Mouse (Mus musculus) urinary bladder, postnatal 4 days (tissue): Measurements from ENCODE around the gene Nid1.

Experiments used
- DNase-seq, 2 experiments: peaks; one replicate each; pipeline ENCODE4 v3.0.0; 2021 to 2022; ENCODE audit warnings: low spot score in 2 of 2

Gene Nid1

DNA sequence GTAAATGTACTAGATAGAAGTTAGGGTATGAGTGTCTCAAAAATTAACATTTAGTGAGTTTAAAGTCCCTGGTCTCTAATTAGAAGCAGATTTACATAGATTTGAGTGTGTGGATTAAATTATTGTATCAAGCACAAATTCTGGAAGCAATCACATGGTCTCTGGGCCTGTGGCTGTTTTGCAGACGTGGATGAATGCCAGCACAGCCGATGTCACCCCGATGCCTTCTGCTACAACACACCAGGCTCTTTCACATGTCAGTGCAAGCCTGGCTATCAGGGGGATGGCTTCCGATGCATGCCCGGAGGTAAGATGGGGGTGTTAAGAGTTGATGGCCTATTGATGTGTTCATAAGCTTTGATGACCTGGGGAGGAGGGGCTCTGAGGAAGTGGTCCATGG, 52.5 kb downstream of the Nid1 start:
- no peak for DNase-seq

DNA sequence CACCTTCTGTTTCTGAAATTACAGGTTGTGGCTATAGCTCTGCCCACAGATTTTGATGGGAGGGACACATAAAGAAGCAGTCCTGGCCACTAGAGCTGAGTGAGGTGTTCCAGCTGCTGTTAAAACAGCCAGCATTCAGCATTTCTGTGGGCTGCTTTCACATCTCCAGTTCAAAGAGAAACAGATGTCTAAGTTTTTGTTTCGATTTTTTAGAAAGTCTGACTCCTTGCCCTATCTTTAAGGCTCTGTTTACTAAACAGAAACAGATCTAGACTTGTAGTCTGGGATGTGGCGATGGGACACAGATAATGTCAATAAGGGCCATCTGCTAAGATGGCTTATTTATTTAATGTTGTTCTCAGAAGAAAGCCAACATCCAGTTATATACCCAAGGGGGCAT, 54.8 kb downstream of the Nid1 start:
- DNase-seq: no peak

DNA sequence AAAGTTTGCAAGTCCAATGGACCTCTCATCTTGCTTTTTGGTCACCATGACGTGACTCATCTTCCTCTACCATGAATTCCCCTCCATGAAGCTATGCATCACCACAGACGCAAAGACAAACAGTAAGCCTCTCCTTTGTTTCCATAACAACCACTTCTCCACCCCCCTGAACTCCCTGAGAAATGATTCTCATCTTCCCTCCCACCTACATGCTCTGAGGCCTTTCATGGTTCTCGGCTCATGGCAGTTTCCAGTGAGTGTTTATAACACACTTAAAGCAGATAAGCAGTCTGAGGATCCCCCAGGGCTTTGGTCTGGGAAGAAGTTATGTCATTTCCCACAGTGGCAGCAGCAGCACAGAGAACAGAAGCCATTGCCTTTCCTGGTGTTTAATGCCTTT, 56.2 kb downstream of the Nid1 start:
- DNase-seq: no peak

DNA sequence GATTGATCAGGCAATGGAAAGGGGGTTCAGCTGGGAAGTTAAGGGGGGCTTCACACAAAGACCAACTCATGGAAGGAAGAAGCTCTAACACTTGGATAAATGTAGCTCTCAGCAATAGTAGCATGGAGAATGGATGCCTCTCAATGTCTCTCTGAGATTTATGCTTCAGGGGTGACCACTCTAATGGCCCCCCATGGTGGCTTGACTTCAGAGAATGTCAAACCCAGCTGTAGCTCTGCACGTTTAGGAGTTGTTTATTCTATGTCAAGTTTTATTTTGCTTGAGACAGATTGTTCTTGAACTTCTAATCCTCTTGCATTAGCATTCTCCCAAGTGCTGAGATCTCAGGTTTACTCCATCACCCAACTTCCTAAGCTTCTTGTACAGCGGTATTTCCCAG, 60.7 kb downstream of the Nid1 start:
- DNase-seq: no peak

DNA sequence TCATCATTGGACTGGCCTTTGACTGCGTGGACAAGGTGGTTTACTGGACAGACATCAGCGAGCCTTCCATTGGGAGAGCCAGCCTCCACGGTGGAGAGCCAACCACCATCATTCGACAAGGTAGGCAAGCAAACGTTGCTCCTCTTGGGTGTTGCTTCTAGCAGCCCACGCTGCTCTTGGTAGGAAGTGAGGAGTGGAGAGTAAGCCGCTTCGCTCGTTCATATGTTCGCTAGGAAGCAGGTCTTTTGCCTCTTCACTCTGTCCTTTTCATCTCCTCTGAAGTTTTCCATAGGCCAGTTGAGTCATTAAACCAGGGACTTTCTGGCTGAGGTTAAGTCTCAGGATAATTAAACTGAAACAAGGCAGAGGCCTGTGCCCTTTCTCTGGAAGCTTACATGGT, 65.1 kb downstream of the Nid1 start:
- no peak for DNase-seq

DNA sequence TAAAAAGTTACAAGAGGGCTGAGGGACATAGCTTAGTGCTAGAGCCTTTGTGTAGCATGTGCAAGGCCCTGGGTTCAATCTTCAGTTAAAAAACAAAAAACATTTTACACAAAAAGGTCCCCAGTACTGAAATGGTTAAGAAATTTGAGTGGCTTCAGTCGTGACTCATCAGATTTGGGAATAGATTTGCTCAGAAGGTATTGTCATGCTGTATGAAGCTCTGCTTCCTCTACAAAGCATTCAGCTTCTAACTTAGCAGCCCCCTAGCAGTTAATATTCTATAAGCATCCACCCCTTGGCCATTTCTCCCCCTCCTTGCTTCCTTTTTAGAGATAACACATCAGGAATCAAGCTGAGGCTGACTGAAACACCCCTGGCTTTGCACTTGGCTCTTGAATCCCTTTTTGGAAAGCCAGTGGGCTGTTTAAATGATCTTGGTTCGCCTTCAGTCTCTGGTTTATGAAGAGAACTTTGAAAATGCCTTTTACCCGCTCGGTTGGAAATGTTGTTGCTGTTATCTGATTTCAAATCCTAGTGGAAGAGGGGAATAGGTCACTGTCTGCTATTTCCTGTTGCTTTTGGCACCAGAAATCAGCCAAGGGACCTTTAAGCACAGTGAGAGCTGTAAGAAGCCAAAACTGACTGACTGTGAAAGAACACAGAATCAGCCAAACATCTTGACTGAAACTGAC, 66.5 kb downstream of the Nid1 start:
- no peak for DNase-seq

DNA sequence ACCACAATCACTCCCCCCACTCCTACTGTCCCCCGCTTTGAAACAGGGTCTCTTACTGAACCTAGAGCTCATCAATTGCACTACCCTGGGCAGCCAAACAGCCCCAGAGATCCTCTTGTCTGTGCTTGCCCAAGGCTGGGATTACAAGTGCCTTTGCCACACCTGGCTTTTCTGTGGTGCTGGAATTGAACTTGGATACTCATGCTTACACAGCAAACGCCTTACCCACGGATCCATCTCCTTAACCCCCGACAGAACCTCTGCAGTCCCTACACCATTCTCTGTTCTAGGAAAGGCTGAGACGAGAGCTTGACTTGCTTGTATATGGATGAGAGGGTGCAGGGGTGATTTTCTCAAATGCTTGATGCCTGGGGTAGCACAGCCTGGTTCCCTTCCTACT, 67.7 kb downstream of the Nid1 start:
- no peak for DNase-seq

DNA sequence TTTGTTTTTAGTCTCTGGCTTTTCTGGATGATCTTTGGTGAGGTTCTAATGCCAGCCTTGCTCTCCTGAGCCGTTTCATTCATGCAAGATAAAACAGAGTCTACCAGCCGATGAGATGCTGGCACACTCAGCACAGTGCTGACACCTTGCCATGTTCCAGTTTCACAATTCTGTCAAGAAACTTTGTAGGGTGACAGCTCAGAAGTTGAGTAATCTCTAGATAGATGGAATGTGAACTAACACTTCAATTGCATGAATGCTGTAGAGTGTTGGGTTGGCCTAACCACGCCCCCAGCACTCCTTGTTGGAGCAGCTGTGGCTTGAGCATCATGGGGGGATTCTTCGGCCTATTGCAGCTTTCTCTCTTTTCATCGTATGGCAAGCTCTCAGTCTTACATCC, 69.2 kb downstream of the Nid1 start:
- DNase-seq: no peak

DNA sequence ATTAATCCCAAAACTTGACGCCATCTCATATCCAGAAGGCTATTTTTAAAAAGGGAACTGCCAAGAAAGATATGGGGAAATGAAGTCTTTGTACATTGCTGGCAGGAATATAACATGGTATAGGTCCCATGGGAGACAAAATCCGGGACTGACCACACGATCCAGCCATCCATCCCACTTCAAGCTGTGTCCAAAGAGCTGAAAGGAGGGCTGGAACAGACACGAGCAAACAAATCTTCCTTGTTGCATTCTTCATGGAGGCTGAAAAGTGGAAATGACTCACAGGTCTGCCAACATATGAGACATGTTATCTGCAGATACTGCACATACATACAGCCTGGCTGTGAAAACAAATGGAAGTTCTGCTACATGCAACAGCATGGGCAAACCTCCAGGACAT, 77.5 kb downstream of the Nid1 start:
- DNase-seq: no peak

DNA sequence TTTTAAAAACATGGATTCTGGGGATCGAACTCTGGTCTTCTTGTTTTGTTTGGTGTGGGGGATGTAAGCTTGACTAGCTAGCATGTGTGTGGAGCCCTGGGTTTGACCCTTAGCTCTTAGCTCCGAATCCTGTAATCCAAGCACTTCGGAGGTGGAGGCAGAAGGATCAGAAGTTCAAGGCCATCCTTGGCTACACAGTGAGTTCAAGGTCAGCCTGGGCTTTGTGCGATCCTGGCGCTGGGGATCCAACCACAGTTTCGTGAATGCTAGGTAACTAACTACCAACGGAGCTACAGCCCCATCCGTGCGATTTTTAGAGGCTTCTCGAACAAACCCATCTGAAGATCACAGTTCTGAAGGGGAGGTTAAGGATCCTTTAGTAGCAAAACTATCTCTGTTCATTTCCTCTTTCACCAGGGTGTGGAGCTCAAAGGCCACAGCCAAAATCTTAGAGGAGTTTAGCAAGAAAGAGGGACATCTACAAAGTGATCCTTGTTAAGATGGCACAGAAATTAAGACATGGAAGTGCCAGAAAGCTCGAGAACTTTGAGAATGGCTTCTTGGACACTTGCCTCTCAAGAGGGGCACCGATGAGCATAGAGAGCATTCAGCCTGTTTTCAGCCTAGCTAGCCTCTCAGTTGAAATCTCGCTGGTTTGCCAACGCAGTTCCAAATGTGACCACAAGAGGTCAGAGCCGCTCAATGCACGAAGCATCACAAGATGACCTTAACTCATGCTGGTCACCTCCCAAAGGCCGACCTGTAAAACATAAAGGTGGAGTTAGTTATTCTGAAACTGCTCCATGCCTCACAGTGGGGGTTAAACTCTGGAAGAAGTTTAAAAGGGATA, 79.2 kb downstream of the Nid1 start:
- peak; percentile 71 to 90 for DNase-seq

DNA sequence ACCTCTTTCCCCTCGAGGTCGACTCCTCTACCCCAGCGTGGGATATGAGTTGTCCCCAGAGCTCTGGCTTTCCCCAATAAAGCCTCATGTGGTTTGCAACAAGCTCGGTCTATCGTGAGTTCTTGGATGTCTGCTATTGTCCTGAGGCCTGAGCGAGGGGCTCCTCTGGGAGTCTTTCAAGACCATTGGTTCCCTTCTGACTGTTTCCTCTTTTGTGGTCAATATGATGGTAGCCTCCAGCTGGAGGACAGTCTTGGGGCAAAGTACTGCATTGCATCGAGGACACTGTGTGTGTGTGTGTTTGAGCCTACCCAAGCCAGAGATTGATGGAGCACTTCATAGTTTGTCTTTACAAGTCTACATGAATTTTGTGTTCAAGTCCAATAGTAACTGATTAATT, 80.8 kb downstream of the Nid1 start:
- DNase-seq: no peak

DNA sequence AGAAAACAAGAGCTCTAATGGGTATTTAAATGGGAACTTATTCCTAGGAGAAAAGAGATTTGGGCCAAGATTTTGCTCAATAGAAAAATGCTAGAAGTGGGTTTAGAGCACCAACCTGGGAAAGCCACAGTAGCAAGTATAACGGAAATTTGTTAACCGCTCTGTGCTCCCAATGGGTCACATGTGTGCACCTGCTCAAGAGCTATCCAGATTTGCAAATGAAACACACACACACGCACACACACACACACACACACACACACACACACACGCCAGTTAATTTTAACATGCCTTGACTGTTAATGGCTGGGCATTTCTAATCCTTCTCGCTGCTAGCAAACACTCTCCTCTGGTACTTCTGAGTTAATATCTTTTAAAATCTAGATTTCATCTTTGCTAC, 83.1 kb downstream of the Nid1 start:
- DNase-seq: no peak

DNA sequence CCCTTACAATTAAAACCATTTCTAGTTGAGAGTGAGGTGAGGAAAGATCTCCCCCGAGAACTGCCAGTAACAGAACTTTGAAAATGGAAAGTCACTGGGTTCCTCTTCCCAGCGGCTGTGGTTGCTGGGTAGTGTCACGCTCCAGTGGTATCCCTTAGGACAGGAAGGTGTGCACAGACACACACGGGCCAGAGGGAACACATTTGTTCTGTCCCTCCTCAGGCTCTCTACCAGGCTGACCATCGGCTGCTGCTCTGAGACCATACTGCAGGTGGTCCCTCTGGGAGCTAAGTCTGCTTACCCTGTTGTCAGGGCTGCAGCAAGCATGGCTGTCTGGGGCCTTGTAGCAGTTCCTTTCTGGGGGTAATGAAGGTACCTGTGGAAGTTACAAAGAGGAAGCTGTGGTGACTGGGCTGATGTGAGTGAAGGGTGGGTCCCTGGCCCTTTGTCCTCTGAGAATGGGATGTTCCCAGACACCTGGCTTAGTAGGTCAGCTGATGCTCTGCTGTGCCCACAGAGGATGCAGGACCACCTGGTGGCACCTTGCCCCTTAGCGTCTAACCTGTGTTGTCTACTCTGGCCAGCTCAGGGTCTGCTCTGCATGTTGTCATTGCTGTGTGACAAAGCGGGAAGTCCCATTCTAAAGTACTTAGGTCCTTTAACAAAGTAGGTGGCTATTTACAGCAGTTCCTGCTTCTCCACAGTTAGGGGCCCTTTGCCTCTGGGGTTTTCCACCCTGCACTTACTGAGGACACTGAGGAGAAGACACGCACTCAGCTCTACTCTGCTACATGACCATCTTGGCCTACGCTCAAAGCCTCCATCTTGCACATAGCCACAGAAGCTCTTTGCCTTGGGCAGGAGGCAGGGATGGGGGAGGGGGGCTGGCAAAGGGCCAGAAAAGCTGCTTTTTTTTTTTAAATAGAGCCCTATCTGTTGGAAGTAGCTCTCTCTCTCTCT, 86.6 kb downstream of the Nid1 start:
- no peak for DNase-seq

DNA sequence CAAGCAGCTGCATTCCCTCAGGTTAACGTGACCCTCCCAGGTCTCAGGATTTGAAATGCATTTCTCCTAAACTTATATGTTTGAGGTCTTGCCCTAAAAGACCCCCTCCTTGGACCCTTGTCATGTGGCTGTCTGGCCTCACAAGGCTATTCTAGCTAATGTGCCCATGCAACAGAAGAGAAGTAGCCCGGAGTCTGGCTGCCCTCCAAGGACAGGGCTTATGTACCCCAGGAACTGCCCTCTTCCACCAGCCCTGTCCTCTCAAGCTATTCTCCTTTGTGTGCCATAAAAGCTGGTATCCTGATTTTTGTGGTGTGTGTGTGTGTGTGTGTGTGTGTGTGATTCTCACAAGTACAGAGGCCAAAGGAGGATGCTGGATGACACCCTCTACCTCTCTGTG, 87.9 kb downstream of the Nid1 start:
- DNase-seq: no peak

DNA sequence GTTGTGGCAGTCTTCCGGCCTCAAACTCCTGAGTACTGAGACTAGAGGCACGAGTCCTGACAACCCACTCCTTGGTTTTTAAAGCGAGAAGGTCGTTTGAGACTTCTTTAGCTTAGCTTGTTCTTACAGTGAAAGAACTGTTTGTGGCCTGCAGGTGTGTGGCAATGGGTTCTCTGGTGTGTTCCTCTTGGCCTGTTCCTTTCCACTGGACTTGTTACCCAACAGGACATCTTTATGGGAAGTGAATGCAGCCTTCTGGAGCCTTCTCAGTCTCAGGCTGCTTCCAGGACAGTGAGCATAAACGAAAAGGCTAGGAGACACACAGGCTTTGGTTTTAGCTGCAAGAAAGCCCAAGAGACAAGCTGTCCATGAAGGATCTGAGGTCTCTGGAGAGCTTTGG, 88.5 kb downstream of the Nid1 start:
- no peak for DNase-seq

DNA sequence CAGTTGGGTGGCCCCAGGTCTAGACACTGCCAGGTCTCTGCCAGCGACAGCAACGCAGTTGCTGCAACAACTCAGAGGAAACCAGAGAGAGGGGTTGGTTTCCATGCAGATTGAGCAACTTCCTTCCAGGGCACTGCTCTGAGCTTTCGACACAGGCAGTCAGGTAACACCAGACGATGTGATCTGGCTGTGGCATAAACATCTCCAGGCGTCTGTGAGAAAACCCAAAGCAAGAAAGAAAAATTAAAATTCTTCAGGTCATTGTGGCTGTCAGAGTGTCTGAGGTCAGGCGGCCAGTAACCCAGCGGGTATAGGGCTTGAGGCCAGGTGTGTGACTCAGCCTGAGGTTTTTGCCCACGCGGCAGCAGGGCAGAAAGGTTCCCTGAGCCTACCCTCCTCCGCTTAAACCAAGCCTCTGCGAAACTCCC, 91.8 kb downstream of the Nid1 start:
- DNase-seq: no peak

DNA sequence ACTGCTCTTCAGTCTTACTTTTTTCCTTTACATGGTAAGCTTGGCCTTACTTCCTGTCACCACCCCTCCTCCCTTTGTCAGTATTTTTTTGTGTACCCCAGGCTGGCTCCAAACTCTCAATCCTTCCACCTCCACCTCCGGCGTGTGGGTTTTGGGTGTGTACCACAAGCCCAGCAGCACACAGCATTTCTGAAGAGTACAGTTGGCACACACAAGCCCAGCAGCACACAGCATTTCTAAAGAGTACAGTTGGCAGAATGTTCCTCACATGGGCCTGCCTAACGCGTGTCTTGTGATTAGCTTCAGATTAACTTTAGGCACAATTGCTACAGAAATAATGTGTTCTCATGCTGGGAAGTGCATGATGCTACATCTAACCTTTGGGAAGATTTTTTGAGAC, 93.6 kb downstream of the Nid1 start:
- DNase-seq: no peak

DNA sequence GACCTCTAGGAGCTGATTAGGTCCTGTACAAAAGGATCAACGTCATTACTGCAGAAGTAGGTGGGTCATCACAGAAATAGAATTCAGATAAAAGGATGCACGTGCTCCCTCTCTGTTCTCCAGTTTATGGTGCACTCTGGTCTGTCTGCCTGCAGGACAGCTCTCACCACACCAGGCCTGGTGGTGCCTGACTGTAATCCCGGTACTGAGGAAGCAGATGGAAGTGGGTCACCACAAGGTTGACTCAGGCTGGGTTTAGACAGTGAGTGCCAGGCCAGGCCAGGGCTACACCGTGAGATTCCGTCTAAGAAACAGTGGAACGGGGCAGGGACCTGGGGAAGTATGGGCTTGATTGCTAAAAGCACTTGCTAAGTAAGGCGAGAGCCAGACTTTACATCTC, 94.6 kb downstream of the Nid1 start:
- no peak for DNase-seq

DNA sequence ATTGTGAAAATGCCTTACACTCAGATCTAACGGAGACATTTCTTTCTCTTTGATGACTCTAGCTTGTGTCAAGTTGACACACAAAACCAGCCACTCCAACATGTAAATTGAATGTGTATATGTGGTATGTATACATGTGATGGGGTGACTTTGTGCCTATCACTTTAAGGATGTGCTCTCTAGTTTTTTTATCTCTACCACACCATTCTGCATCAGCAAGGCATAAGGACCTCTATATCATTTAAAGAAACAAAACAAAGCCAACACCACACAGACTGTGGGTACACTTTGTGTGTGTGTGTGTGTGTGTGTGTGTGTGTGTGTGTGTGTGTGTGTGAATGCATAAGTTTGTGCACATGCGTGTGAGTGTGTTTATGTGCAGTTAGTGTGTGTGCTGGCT, 99.2 kb downstream of the Nid1 start:
- DNase-seq: no peak

DNA sequence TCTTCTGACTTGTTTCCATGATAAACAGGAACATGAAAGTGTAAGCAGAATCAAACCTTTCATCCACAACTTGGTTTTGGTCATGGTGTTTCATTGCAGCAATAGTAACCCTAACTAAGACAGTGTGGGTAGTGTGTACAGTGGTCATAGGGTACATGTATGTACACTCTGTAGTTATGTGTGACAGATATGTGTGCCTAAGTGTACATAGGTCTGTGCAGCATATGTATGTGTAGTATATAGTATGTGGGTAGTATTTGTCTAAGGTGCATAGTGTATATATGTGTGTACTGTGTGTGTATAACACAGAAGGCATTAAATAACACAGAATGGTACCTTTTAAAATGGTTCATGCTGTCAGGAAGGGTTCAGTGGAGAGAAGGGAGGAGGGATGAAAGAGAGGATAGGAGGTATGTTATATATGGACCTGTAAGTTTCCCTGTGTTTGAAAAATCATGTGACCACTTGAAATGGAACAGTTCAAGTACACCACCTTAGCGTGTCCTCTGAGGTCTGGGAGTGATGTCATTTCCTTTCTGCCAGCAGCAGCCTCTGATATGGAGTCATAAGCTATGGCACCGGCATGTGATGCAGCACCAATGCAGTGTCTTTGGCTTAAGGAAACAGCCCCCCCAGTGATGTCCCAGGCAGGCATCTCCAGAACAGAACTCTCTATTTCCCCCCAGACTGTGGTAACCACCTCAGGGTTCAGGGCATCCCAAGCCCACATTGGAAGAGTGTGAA, 100.1 kb downstream of the Nid1 start:
- DNase-seq: no peak

DNA sequence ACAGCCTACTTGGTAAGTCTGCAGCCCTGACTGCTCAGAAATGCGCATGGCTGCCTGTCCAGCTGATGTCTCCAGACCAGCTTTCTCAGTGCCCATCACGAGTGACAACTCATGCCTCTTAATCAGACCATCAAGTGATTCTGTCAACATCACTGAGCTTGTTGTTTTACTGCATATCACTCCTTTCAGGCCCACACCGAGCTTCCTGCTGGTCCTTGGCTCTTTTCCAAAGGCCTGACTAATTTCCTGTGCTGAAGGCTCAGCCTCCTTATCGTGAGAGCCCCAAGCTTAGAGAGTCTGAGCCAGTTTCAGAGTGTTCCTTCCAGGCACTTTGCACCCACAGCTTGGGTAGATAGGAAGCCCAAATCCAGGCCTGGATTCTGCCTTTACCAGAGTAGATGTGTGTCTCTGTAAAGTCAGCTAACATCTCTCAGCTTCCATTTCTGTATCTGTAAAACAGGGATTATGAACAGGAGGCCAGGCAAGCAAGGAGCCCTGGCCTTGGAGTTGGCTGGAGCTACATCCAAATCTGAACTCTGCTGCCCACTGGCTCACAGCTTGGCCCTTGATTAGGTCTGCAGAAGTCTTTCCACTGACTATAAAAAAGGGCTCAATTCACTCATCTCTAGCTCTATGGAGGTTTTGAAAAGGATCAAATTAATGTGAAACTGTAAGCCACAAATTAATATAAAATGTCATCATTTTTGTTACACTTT, 101.4 kb downstream of the Nid1 start:
- DNase-seq: peak in 1 of 2 experiments; percentile 32
